Mouse (Mus musculus) cerebellum, postnatal 36 days (tissue): ENCODE measurements around the gene Dcakd.

Experiments used
- DNase-seq, 2 experiments: peaks; one replicate each; pipeline ENCODE4 v3.0.0; 2021 to 2022; ENCODE audit warnings: mixed read lengths in 2 of 2

The Dcakd gene

DNA sequence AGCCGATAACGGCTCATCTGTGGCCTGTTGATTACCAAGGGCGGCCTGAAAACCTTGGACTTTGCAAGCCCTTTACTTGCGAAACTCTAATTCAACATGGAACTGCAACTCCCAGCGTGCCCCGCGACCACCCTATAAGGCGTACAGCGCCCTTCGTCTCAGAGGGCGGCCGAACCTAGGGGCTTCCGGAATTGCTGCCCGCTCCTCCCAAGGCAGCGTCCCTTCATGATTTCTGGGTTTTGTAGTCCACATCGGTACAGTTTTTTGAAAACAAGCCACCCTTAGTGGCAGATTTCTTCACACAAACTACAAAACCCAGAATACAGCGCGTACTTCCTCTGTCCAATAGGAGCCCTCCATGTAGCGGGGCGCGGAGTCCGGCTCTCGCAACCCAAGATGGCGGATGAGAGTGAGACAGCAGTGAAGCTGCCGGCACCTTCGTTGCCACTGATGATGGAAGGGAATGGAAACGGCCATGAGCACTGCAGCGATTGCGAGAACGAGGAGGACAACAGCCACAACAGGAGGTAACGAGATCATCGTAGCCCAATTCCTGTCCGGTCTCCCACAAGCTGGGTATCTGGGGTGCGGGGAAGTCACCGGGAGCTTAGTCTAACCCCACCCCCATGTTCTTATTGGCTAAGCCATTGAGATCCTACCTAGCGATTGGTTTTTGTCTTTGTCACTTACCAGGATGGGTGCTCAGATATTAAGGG, at the start of gene Dcakd, which contains the start of gene Nmt1:
Gene Dcakd, minus strand, starts transcription at position 158 of the 716 bp plus-strand sequence.
Gene Nmt1, plus strand, starts transcription at position 15 of the 716 bp plus-strand sequence.
- DNase-seq = peak; percentile 91 to 94

DNA sequence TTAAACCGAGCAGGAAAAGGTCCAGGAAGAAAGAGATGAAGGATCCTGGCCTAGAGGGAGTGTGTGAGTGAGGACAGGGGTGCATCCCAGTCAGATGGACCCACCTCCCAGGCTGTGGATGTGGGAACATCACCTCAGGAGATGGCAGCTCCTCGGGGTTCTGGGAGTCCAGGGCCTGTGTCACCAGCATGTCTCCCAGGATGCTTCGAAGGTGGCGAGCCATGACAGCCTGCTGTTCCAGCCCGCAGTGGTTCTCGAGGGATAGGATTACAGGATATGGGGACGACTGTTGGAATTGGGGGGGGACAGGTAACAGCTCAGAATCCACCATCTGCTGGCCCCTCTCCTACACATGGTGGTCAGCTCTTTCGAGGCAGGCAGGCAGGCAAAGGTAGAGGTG, 48.4 kb upstream of the Dcakd start:
- no peak for DNase-seq

DNA sequence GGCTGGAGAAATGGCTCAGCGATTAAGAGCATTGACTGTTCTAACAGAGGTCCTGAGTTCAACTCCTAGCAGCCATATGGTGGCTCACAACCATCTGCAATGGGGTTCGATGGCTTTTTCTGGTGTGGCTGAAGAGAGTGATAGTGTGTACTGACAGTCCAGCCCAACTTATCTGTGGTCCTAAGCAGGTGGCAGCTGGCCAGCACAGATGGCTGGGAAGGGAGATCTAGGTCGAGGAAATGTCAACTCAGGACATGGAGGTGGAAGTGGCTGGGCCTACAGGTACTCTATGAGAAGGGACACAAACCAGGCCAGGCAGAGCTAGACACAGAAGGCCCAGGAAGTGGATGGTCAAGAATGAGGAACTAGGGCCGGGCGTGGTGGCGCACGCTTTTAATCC, 47.9 kb upstream of the Dcakd start:
- peak; percentile 56 to 73 for DNase-seq

DNA sequence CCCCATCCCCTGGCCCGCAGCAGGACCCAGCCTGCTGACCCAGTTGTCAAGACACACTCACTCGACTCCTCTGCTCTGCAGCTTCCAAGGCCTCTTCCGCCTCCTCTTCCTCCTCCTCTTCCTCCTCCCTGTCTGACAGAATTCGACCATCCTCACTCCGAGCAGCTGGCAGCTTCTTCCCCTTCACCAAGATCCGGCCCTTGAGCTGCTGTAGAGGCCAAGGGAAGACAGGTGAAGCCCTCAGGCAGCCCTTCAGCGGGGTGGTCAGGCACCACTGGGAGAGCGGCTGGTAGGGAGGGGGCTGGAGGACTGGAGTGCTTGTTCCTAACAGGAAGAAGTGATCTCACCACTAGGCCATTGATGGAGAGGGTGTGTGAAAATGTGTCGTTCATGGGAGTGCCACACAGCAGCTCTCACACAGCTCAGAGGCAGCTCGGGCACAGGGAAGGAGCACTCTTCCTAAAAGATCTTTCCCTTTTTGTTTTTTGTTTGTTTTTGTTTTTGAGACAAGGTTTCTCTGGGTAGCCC, 46.7 kb upstream of the Dcakd start:
- no peak for DNase-seq

DNA sequence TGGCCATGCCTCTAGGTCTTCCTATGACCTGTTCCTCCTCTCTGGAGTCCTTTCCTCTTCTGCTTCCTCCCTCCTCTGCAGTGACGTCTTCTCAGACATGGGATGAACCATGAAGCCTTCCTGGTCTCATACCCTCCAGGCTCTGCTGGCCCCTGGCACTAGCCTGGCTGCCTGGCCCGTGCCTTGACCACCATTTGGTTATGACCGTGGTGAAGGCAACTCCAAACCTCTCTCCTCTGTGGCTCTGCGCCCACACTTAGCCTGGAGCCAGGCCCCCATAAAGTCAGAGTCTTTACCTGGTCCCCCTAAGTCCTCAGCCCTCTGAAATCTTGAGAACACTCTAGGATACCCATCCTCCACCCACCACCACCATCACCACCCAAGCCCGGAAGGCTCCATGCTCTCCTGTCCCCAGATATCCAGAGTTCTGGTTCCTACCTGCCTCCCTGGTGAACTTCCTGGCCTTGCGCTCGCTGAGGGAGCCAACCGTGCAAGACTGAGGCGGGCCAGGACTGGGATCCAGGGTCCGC, 46.1 kb upstream of the Dcakd start:
- no peak for DNase-seq

DNA sequence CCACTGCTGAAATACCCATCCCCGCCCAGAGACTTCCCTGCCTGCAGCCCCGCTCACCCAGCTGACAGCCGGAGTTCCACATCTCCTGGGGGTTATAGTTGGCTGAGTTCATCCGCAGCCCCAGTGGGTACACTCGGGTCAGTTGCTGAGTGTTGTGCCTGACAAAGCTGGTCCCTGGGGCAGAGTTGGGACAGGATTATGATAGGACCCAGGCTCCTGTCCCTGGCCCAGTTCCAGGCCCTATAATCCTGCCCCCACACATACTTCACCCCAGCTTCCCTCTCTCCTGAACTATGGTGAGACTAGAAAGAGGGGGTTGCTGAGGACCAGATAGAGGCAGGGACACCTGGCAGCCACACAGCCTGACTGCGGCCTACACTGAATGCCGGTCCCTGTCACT, 45.5 kb upstream of the Dcakd start:
- no peak for DNase-seq

DNA sequence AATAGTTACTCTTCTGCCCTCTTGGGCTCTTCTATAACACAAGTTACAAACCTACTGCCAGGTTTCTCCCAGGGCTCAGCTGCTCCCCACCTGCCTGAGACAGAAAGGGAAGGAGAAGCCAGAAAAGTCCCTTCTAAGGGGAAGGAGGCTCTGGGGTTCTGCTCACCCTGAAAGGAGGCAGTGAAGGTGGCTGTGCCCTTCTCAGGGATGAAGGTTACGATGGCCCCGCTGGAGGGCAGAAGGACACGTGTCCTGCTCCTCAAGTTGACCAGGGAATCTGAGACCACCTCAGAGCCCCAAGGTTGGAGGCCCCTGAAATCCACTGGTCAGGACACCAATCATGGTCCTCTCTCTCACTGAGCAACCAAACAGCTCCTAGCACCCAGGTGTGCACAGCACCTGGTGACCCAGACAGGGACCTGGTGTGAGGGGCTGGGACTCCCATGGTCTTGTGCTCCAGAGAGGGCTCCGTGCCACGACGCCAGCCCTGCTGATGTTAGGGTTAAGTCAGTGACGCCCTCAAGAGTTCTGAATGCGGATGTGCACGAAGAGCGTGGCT, 42.3 kb upstream of the Dcakd start:
- DNase-seq = no peak

DNA sequence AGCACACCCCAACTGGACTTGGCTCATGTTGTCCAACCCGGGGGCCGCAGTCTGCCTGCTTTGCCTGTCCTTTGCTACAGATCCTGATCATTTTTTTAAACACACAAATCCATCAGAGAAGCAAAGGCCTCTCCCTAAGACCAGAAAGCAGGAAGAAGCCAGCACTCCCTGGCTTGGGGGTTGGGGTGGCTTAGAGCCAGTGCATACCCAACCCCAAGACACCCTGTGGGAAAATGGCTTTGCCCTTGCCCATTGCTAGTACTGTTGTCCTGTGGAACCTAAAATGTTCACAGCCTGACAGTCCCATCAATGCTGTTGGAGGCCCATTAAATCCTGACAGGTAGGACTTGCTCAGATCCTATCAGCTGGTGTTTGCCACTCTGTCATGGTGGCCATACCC, 41.6 kb upstream of the Dcakd start:
- DNase-seq = no peak

DNA sequence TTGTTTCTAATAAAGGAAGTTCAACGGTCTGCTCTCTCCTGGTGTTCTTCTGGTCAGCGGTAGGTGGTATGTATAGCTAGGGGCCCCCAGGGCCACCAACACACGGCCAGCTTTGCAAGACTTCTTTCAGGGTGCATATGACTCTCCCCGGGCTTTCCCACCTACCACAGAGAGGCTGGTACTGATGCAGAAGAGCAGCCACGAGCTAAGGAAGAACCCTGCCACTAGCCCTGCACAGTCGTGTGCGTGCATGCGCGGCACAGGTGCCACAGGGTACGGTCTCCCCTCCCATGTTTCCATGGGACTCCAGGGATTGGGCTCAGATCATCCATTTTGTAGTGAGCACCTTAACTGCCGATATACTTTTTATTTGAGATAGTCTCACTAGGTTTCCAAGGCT, 40.8 kb upstream of the Dcakd start:
- no peak for DNase-seq

DNA sequence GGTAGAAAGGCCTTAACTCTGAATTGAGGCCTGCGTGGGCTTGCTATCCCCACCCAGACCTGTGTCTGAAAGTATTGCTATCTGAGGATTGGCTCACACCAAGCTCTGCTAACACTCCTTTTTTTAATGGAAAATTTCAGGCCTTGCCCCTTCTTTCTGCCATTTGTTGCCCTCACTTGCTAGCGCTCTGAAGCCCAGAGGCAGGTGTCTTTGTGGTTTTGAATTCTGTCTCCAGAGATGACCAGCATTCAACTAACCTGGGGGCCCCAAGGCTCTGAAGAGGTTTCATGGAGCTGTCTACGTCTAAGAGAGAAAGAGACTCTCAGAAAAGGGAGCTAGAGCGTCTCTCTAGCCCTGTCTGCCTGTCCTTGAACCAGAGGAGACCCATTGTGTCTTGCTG, 40.1 kb upstream of the Dcakd start:
- DNase-seq = no peak

DNA sequence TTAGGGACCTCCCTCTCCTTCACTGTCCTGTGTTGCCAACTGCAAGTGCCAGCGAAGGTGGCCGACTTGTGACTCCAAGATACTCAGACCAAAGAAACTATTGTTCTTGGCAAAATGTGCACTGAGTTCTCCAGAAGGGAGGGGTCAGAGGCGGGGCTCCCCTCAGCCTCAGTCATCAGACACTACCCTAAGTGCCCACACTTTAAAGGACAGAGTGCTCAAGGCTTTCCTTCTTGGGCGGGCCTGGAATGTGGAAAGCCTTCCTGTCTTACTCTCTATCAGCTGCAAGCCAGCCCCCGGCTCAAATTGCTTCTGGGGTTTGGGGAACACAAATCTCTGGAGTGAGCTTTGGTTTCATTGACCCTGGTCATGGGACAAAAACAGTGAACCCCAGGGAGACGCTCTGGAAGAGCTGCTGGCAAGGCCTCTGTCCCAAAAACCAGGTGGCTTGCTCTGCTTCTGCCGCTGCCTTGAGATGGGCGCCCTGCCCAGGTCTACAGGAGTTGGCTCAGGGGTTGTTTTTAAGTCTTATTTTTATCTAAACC, 39.4 kb upstream of the Dcakd start:
- no peak for DNase-seq

DNA sequence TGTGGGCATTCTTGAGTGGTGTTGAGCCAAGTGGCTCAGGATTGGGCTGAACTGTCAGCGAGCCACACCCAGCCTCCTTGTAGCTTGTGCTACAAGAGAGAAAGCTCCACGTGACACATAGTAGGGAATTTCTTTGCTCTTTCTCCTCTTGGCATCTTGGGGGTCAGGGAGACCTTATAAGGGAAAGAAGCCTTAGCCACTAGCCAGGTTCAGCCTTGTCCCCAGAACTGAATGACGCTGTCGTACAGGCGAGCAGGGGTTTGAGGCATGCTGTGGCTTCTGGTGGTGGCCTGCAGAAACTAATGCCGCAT, 38.9 kb upstream of the Dcakd start:
- no peak for DNase-seq

DNA sequence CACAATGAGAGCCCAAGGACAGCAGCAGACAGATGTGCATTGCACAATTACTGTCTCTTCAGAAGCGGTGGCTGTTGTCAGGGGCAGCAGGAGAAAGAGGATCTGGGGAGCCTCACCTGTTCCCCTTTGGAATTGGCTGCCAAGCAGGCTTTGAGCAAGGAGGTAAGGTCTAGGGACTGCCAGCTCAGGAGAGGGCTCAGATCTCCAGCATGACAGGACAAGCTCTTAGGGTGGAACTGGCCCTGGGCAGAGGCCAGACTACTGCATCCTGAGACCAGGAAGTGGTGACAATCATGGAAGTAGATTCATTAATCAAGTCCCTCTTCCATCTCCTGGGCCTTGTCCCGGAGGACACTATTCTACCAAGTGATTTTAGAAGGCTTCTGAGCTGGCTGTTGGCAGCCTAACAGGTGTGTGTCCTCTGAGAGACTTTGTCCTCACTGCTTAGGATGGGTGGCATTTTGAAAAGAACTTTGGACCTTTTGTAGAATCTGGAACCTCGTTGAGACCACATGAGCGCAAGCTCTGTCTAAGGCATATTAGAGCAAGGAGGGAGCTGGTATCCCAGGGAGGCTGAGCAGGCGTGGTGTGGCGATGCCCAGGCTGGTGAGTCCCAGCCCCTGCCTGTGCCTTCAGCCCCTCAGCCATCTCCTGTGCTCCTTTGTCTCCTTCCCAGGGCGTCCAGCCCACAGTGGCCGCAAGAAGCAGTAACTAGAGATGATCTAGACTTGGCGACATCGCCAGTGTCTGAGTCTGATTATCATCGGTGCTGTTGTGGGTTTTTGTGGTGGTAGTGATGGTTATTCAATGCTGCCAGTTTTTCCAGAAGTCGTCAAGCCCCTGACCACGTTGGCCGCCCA, 38.3 kb upstream of the Dcakd start:
- no peak for DNase-seq

DNA sequence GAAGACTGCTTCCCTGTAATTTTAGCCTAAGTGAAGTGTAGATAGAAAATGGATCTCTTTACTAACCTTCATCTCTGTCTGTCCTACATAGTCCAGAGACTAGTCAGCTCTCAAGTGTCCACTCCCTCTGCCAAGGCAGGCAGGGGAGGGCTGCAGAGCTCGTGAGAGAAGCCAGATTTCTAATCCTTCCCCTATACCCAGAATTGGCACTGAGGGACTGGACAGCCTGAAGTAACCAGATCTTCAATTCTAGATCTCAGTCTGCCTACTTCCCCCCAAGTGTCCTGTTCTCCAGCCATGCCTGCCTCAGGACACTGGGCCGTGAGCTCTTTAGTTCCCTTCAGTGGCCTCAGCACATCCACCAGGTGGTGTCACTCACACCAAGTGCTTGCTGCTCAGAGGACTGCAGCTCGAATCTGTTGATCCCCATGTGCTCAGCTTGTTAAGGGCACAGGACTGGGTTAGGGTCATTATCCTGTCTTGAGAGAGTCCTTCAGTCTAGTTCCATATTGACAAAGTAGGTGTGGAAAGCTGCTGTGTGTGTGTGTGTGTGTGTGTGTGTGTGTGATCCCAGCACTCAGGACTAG, 30.5 kb upstream of the Dcakd start:
- no peak for DNase-seq

DNA sequence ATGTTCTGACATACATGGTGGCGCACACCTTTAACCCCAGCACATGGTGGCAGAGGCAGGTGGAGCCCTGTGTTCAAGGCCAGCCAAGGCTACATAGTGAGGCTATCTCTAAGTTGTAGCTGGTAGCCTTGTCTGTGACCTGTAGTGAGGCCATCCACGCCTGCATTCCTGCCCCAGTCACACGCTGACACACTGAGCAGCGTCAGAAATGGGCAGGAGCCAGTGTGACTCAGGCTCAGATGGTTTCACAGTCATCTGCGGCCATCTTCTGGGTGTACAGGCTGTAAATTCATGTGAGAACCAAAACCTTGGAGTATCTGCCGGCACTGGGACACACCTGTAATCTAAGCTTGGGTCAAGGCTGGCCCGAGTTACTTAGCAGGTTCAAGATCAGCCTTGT, 28.5 kb upstream of the Dcakd start:
- no peak for DNase-seq

DNA sequence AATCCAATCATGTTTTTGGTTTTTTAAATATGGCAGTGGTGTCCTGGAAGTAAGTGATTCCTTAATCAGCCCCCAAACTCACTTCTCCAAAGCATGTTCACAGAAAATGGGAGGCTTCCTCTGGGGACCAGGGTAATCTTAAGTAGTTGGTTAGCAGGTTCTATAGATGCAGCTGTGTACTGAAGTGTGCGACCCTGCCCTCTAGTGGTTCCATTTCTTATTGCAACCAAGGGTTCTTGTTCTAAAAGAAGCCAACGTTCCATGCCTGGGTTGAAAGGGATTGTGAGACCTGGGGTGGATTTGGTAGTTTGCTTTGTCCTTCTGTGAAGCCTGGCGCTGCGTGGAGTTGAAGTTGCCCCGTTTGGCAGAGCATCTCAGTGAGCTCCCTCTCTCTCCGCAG, 26.7 kb upstream of the Dcakd start:
- peak; percentile 71 to 84 for DNase-seq

DNA sequence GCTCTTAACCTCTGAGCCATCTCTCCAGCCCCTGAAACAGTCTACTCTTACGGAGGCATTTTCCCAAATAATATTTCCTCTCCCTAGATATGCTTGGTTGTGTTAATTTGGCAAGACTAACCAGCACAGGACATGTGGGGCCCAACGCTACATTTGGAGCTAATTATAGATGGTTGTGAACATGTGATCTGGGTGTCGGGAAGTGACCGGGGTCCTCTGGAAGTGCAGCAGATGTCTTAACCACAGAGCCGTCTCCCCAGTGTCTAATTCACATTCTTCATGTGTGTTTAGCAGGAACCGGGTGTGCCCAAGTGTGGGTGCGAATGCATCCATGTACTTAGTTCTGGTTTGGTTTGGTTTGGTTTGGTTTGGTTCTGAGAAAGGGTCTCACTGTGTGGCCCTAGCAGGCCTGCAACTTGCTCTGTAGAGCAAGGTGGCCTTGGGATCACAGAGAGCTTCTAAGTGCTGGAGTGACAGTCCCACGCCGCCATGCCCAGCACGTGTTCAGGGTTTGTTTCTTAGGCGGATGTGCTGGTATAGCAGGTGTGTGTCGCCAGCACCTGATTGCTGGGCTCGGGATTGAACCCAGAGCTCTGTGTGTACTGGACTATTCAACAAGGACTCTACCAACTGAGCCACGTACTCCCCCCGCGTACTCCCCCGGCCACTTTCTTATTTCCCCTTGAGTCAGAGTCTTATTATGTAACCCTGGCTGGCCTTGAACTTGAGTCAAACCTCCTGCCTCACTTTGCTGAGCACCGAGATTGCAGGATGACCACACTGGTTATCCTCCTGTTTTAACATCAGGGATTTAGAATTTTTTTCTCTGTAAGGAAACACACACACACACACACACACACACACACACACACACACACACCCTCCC, 25.3 kb upstream of the Dcakd start:
- no peak for DNase-seq

DNA sequence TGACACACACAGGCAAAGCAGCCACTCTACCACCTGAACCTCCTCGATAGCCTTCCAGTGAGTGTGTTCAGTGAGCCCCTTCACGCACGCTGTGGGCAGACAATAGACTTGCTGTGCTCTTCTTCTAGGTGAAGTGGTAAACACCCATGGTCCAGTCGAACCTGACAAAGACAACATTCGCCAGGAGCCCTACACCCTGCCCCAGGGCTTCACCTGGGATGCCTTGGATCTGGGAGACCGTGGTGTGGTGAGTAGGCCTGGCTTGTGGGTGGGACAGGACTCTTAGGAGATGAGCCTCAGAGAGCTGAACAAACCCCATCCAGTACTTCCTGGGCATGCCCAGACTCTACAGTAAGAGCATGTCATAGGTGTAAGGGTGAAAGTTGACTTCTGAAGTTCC, 23.9 kb upstream of the Dcakd start:
- no peak for DNase-seq

DNA sequence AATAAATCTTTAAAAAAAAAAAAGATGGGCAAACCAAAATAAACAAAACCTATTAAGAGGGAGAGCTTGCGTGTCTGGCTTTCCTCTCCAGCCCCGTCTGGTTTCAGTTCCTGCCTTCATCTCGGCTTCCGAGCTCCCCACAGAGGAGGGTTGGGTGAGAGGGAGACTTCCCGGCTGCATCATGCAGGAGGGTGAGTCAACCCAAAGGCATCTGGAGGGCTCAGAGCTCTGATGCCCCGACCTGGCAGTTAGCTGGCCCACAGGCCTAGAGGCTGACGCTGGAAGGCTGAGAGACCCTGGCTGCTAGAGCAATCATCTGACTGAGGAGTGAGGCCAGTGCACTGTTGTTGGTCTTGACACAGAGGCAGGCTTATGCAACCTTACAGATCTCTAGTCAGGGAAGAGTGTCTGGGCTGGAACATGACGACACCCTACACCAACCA, 23.1 kb upstream of the Dcakd start:
- peak in 1 of 2 experiments; percentile 32 for DNase-seq

DNA sequence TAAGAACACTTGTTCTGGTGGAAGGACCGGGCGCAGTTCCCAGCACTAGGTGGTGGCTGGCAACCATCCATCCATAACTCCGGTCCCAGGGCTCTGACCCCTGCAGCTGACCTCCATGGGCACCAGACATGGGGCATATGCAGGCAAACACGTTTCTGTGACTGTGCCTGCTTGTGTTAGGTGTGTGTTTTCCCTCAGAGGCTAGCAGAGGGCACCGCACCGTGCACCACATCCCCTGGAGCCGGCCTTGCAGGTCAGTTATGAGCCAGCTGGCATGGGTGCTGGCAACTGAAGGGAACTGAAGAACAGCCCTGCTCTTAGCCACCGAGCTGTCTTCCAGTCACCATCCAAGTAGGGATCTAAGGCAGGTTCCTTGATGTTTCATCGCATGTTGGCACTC, 22.0 kb upstream of the Dcakd start:
- DNase-seq = peak; percentile 41 to 49

DNA sequence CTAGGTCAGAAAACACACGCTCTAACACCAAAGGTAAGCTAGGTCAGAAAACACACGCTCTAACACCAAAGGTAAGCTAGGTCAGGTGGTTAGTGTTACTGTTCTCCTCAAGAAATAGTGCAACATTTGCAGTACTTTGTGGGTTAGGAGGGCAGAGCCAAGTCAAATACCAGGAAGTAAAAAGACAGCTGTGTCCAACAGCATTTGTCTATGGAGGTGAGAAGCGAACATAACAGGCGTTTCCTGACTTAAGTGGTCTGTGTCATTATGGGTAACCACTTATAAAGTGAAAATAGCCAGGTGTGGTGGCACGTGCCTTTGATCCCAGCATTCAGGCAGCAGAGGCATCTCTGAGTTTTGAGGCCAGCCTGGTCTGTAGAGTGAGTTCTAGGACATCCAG, 21.5 kb upstream of the Dcakd start:
- DNase-seq = no peak

DNA sequence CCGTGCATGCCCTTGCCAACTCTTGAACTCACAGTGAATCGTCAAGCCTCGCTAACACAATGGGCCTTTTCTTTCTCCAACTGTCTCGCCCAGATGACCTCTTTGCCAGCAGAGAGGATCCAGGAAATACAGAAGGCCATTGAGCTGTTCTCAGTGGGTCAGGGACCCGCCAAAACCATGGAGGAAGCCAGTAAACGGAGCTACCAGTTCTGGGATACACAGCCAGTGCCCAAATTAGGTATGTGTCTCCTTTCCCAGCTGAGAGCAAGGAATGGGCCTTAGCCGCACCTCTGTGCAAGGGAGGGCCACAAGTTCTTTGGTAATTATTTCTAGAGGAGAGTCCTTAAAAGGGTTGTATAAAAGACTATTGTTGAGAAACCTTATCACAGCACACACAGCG, 18.2 kb upstream of the Dcakd start:
- DNase-seq = no peak
